Mouse (Mus musculus): ENCODE results near the gene Tesk2. TPM values are rescaled to one million over a fixed set of nuclear protein-coding genes. Genes with fewer than 3 reads are reported as not detected.

The Tesk2 gene
- total and polyA plus RNA-seq, 3 experiments: 3.5 to 7.0 (median 5.8) TPM

GRCm38 (mm10) chr4:116792453-116792852 is 71.7 kb downstream of the Tesk2 start:
- Histone ChIP-seq H3K4me2 (ENCODE audit: insufficient read depth, low read depth, poor library complexity, severe bottlenecking) (no peak overlapping the region), H3K36me3 (replicated peaks in 1 of 2; ENCODE audit: control insufficient read depth in 1 of 2, insufficient read depth in 1 of 2, low read length in 1 of 2) (peaks cover 2 to 9% of the 10 kb centered on the region in 2 experiments), H3K27me3 (replicated peaks) (no peaks in the 10 kb centered on the region), H3K9ac (ENCODE audit: insufficient read depth, low read depth) (no peak overlapping the region), H3K27ac (ENCODE audit: insufficient read depth, low read depth) (no peak overlapping the region), H3K9me3 (replicated peaks; ENCODE audit: low read length) (no peaks in the 10 kb centered on the region), H3K4me3 (replicated peaks in 1 of 3; ENCODE audit: low read depth in 2 of 3, low read length in 2 of 3, poor library complexity in 1 of 3) (no peak overlapping the region), H3K4me1 (ENCODE audit: control insufficient read depth in 1 of 2, insufficient read depth in 2 of 2) (peaks cover 0 to 11% of the 10 kb centered on the region in 2 experiments; a peak in 2 of 4 replicates), H3K79me2 (replicated peaks; ENCODE audit: control insufficient read depth, extremely low read depth, insufficient read depth, poor library complexity, severe bottlenecking) (no peaks in the 10 kb centered on the region)
- in situ Hi-C loops (cut with MboI; ENCODE audit: low pct_ligation_motif_present, low pct_unique_long_range_greater_than_20kb, low sequenced_read_pairs) (no loop called here), dilution Hi-C loops (cut with MboI; ENCODE audit: extremely low pct_ligation_motif_present, extremely low pct_unique_long_range_greater_than_20kb, low sequenced_read_pairs) (no loop called here)
- DNase-seq (ENCODE audit: extremely low read depth): no peak
- TF ChIP-seq POLR2A (IDR thresholded peaks at IDR 0.05; ENCODE audit: low read depth, low read length) (no peak), POLR2AphosphoS2 (IDR thresholded peaks at IDR 0.05; ENCODE audit: low read depth, low read length) (no peak), GABPA (IDR thresholded peaks at IDR 0.05; ENCODE audit: insufficient replicate concordance, low read depth, low read length) (no peak), ELF1 (IDR thresholded peaks at IDR 0.05; ENCODE audit: low read depth, low read length) (no peak), ZC3H11A (IDR thresholded peaks at IDR 0.05; ENCODE audit: low read depth, low read length) (no peak), MXI1 (IDR thresholded peaks at IDR 0.05; ENCODE audit: low read depth, low read length) (no peak), CHD2 (IDR thresholded peaks at IDR 0.05; ENCODE audit: low read length) (no peak), MAZ (IDR thresholded peaks at IDR 0.05; ENCODE audit: low read depth, low read length) (no peak), CTCF (conservative IDR thresholded peaks at IDR 0.05 in 1 of 2, IDR thresholded peaks at IDR 0.05 in 1 of 2; ENCODE audit: low read depth in 2 of 2, low read length in 2 of 2) (no peak), CHD1 (IDR thresholded peaks at IDR 0.05; ENCODE audit: low read depth, low read length) (no peak), MAFK (IDR thresholded peaks at IDR 0.05; ENCODE audit: insufficient replicate concordance, low read length) (no peak), BHLHE40 (IDR thresholded peaks at IDR 0.05; ENCODE audit: low read depth, low read length) (no peak), RAD21 (IDR thresholded peaks at IDR 0.05; ENCODE audit: low read depth, low read length) (no peak)

GRCm38 (mm10) chr4:116794273-116794672 is 73.5 kb downstream of the Tesk2 start:
- TF ChIP-seq ZMIZ1 (IDR thresholded peaks at IDR 0.05; ENCODE audit: low read depth, low read length) (no peak), RAD21 (IDR thresholded peaks at IDR 0.05; ENCODE audit: low read depth, low read length) (peak; percentile 42), CTCF (conservative IDR thresholded peaks at IDR 0.05 in 1 of 2, IDR thresholded peaks at IDR 0.05 in 1 of 2; ENCODE audit: low read depth in 2 of 2, low read length in 2 of 2) (peak in 1 of 2 experiments; percentile 60; a peak in 2 of 4 replicates)
- Histone ChIP-seq H3K4me1 (ENCODE audit: control insufficient read depth in 1 of 2, insufficient read depth in 2 of 2) (no peaks in the 10 kb centered on the region), H3K36me3 (replicated peaks in 1 of 2; ENCODE audit: control insufficient read depth in 1 of 2, insufficient read depth in 1 of 2, low read length in 1 of 2) (peaks cover 2 to 13% of the 10 kb centered on the region in 2 experiments), H3K27me3 (replicated peaks) (no peaks in the 10 kb centered on the region), H3K27ac (ENCODE audit: insufficient read depth, low read depth) (no peak overlapping the region), H3K4me3 (replicated peaks in 1 of 3; ENCODE audit: low read depth in 2 of 3, low read length in 2 of 3, poor library complexity in 1 of 3) (no peak overlapping the region), H3K9ac (ENCODE audit: insufficient read depth, low read depth) (no peak overlapping the region), H3K9me3 (replicated peaks; ENCODE audit: low read length) (no peaks in the 10 kb centered on the region), H3K79me2 (replicated peaks; ENCODE audit: control insufficient read depth, extremely low read depth, insufficient read depth, poor library complexity, severe bottlenecking) (no peaks in the 10 kb centered on the region), H3K4me2 (ENCODE audit: insufficient read depth, low read depth, poor library complexity, severe bottlenecking) (no peak overlapping the region)
- in situ Hi-C loops (cut with MboI; ENCODE audit: low pct_ligation_motif_present, low pct_unique_long_range_greater_than_20kb, low sequenced_read_pairs): no loop called here
- no peak for DNase-seq (ENCODE audit: extremely low read depth)
- dilution Hi-C loops (cut with MboI; ENCODE audit: extremely low pct_ligation_motif_present, extremely low pct_unique_long_range_greater_than_20kb, low sequenced_read_pairs): no loop called here
